Mouse (Mus musculus): ENCODE data around the gene Unc13d.

Gene Unc13d

DNA sequence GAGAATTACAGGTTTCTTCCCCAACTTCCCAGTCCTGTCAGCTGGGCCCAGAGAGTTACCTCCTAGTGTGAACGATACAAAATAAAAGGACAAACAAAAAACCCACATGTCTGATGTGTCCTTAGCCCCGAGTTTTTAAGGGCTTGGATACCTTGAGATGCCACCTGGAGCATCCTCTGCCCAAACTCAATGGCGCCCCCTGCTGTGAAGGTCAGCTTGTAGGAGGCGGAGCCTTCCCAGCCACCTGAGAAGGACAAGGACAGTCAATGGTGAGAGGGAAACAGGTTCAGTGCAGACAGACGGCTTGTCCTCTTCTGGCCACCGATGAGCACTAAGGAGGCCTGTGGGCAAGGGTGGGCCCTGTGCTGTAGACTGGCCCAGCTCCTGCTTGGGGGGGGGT, 3.3 kb upstream of the Unc13d start:
- no peak for ATAC-seq (ENCODE audit: insufficient number of reproducible peaks, low FRiP score, low TSS enrichment)

DNA sequence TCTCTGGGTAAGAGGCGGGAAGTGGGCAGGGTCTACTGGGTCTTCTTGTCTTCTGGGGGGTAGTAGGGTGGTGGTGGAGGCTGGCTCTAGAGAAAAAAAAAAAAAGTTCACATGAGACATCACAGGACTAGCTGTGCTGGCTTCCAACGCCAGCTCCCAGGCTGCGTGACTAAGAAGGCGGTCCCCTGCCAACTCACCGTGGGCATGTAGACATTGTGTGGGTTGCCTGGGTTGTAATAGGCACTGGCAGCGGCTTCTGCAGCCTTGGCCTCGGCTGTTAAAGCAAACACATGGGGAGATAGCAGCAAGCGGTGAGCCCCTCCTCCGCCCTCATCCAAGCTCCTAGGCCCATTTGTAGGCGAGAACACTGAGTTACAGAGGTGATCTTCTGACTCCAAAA, 1.8 kb upstream of the Unc13d start:
- ATAC-seq (ENCODE audit: insufficient number of reproducible peaks, low FRiP score, low TSS enrichment) = no peak

DNA sequence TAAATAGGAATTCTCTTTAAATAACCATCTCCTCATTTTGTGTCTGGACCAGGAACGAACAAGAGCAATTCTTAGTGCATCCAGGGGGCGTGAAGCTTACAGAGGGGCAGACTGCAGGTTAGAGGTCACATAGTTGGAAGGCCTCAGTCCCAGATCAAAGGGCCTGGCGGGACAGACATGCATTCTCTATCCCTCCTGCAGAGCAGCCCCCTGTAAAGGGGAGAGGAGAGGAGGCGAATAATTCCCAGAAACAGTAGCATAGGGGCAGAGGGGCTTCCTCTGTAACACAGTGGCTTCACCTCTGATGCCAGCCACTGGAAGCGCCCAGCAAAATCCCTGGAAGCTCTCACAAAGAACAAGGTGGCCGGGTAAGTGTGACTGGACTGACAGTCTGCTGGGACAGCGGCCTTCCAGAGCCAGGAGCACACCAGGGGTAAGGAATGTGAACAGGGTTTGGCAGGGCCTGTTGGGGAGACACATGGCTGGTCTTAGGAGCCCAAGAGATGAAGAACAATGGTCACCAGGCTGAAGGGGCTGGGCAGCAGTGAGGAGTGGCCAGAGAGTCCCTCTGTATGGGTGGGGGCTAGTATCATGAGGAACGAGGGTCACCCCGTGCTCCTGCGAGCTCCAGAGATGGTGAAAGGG, 1.0 kb upstream of the Unc13d start:
- ATAC-seq (ENCODE audit: insufficient number of reproducible peaks, low FRiP score, low TSS enrichment) = no peak

- ATAC-seq (ENCODE audit: insufficient number of reproducible peaks, low FRiP score, low TSS enrichment) = no peak
These were observed 460 bp upstream of the Unc13d start for GRCm38 (mm10) chr11:116078221-116078620.

- ATAC-seq (ENCODE audit: insufficient number of reproducible peaks, low FRiP score, low TSS enrichment) = no peak
These were observed 925 bp downstream of the Unc13d start for GRCm38 (mm10) chr11:116076836-116077235.

DNA sequence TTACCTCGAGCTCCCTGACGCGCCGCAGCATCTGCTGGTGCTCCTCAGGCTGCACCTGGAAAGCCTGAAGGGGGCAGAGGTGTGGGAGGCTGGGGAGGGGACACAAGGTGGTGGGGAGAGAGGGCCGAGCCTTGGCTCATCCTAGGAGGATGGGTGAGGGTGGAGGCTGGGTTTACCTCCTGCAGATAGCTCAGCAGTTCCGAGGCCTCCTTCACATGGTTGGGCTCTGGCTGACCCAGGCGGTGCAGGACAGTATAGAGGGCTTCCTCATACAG, 1.6 kb downstream of the Unc13d start:
- ATAC-seq (ENCODE audit: insufficient number of reproducible peaks, low FRiP score, low TSS enrichment) = no peak

- no peak for ATAC-seq (ENCODE audit: insufficient number of reproducible peaks, low FRiP score, low TSS enrichment)
These were observed 2.1 kb downstream of the Unc13d start for GRCm38 (mm10) chr11:116075539-116076265.

DNA sequence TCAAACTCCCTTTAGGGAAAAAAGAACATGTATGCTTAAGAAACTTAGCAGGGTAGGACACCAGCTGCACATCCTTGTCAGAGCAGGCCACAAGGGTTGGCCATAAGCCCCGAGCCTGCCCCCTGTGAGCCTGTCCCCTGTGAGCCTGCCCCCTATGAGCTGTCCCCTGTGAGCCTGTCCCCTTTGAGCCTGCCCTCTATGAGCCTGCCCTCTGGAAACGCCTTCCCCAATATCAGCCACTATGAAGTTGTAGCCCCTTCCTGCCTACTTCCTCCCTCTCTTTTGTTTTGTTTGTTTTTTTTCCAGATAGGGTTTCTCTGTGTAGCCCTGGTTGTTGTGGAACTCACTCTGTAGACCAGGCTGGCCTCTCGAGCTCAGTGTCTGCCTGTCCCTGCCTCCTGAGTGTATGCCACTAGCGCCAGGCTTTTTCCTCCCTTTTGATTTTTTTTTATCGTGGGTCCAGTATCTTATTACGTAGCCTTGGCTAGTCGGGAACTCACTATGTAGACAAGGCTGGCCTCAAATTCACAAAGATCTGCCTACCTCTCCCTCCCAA, 3.2 kb downstream of the Unc13d start:
- ATAC-seq (ENCODE audit: insufficient number of reproducible peaks, low FRiP score, low TSS enrichment) = no peak

GRCm38 (mm10) chr11:116072608-116073007, 5.2 kb downstream of the Unc13d start:
- ATAC-seq (ENCODE audit: insufficient number of reproducible peaks, low FRiP score, low TSS enrichment) = no peak

DNA sequence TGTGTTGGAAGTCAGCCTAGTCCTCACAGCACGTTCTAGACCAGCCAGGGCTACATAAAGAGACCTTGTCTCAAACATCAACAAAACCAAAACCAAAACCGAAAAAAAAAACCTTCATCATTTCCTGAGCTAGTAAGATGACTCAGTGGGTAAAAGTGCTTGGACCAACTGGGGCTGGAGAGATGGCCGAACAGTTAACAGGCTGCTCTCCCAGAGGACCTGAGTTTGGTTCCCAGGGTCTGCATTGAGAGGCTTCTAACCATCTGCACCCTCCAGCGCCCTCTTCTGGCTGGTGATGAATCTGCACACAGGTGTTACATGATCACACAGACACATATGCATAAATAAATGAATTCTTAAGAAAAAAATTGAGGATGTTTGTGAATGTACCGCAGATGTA, 6.3 kb downstream of the Unc13d start:
- no peak for ATAC-seq (ENCODE audit: insufficient number of reproducible peaks, low FRiP score, low TSS enrichment)

DNA sequence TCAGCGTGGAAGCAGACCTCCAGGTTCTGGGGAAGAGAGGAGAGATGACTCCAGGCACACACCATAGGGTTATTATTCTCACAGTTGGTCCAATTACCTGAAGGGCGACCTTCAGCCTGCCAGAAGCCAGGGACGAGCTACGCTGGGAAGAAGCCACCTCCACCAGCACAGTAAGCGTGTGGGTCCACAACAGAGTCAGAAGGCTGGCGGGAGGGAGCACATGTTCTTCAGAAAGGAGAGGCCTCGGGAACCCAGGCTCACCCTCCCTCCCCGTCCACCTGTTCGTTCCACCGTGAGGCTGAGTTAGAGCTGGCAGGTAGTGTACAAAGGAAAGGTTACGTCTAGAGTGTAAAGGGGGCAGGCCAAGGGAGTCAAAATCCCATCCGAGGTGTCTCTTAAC, 12.4 kb downstream of the Unc13d start:
- ATAC-seq (ENCODE audit: insufficient number of reproducible peaks, low FRiP score, low TSS enrichment) = no peak

DNA sequence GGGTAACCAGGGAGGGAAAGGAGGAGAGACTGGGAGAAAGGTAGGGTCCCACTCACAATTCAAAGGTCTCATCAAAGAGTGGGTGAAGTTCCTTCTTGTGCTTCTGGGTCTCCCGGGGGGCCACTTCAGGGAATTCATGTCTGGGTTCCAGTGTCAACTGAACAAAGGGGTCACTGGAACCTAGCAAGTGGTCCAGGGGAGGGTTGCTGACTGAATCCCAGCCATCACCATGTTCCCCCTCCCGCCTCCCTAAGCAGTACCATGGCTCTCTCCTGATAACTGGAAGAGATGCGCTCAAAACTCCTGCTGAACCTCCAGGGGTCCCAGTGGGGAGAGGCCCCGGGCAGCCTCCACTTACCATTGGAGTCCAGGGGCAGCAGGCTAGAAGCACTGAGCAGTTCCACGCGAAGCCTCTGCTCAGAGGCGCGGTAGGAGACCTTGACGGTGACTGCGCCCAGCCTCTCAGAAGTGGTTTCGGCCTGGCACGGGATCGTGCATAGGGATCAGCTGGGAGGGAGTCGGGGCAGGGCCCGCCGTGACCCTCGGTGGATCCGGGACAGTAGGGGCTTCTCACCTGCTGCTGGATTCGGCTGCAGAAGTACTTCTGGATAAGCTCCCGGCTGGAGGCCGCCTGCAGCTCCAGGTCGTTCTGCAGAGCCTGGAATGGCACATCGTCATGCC, 13.4 kb downstream of the Unc13d start:
- no peak for ATAC-seq (ENCODE audit: insufficient number of reproducible peaks, low FRiP score, low TSS enrichment)

DNA sequence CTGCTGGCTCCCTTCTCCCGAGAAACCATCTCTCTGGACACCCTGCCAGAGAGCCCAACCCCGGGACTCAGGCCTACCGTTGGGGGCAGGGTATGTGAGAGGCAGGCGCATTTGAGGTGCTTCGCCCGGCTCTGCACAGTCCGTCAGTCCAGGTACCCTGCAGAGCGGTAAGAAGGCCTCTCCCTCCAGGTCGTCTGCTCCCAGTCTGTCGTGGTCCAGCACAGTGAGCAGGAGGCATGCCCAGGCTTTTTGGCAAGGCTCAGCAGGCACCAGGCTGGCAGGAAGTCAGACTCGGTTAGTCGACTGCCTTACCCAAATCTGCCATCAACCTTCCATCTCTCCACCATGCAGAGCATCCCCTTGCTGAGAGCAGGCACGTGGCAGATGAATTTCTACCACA, 14.2 kb downstream of the Unc13d start:
- peak; percentile 73 for ATAC-seq (ENCODE audit: insufficient number of reproducible peaks, low FRiP score, low TSS enrichment)

DNA sequence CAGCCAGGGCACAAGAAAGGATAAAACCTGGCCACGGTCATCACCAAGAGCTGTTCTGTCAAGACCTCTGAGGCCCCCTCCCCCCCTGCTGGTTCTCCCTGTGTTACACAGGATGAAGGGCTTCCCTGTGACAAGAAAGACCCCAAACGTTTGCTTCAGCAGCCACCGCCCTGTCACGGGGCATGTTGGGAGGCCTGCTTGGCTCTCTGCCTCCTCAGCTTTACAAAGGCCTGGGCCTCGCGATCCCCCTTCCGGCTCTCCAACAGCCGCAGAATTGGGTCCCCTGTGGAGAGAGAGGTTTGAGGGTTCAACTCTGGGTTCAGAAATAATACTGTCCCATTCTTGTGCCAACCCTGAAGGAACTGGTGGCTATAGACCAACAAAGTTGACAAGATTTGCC, 15.2 kb downstream of the Unc13d start:
- no peak for ATAC-seq (ENCODE audit: insufficient number of reproducible peaks, low FRiP score, low TSS enrichment)

DNA sequence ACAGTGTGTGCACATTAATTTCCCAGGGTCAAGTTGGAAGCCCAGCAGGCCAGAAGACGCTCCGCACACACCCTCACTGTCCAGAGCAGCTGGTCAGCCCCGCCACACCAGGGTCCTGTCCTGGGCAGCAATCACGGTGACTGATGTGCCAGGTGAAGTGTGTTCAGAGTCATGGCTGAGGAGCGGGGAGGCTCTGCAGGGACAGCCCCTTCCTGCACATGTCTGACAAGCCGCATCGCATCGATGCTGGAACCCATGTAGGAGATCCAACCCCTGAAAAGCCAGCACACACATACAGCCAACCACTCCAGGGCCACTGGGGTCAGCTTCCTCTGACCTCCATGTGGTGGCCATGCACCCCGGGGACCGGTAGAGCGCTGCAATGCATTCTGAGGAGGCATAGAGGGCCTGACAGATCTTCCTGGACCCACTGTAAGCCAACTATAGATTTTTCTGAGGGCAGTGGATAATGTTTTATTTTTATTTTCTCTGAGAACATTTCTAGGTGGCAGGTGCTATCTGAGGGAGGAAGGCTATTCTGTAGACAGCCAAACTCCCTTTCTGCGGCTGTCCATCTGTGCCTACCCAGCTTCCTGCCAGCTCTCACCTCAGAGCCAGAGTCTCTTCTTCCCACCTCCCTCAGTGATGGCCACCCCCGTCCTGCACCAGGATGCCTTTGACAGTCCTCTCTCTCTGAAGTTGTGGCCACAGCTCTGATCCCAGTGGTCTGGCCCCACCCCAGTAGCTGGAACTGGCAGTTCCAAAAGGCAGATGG, 15.9 kb downstream of the Unc13d start:
- ATAC-seq (ENCODE audit: insufficient number of reproducible peaks, low FRiP score, low TSS enrichment) = 0 out of 2 replicates have a peak, but pooled peaks have one; percentile 32

DNA sequence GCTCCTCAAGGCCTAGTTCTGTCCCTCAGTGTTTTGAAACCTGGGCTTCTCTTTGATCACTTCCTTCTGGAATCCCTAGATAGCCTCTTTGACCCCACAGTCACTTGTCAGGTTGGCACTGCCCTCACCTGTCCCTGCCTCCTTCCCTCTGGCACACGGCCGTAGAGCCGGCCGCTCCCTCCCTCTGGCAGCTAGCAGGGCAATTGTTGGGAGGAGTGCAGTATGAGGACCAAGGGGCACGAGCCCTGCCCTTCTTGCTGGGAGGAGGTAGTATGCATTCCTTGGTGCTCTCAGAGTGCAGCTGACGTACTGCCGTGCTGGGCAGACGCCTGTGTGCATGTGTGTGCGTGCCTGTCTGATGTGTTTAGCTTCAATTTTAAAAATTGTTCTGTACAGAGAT, 17.2 kb downstream of the Unc13d start:
- no peak for ATAC-seq (ENCODE audit: insufficient number of reproducible peaks, low FRiP score, low TSS enrichment)

DNA sequence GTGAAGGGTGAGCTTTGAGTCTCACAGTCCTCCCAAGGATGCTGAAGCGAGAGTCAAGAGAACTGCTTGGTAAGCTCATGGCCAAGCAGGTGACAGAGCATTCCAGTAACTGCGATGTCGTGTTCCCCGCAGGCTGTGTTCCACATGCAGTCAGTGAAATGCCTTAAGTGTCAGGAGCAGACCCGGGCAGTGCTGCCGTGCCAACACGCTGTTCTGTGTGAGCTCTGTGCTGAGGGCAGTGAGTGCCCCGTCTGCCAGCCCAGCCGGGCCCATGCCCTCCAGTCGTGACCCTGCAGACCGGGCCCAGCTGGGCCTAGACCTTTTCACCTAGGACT, 18.1 kb downstream of the Unc13d start:
- ATAC-seq (ENCODE audit: insufficient number of reproducible peaks, low FRiP score, low TSS enrichment) = no peak

- ATAC-seq (ENCODE audit: insufficient number of reproducible peaks, low FRiP score, low TSS enrichment) = no peak
These were observed 18.7 kb downstream of the Unc13d start for GRCm38 (mm10) chr11:116058868-116059690.

DNA sequence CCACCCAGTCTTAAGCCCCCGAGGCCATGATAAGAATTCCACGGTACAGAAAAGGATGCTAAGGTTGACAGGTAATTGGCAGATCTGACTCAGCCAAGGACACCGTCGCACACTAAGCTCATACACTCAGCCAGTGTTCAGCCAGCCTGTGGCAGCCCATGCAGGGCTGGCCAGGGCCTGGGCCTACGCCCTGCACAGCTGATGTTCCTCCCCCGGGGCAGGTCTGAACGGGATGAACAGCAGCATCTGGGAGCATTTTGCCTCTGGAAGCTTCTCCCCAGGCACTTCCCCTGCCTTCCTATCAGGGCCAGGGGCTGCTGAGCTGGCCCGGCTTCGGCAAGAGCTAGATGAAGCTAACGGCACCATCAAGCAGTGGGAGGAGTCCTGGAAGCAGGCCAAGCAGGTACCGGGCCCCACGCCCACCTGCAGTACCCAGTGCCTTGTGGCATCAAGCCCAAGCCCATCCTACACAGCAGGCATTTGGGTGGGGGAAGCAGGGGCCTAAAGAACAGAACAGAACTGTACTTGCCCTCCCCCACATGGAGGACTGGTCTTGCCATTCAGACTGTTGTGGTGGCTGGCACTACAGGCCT, 19.6 kb downstream of the Unc13d start:
- no peak for ATAC-seq (ENCODE audit: insufficient number of reproducible peaks, low FRiP score, low TSS enrichment)
